Mouse (Mus musculus): ENCODE measurements around the gene Tmbim7. TPM values are rescaled to one million over a fixed set of nuclear protein-coding genes. Genes with fewer than 3 reads are reported as not detected.
"Not testable (repeated sequence)": the region's sequence is repeated elsewhere in the genome, so short reads cannot be mapped to it uniquely, and the experiment has no call there.

Gene Tmbim7
- polyA plus RNA-seq, 1 experiment: not detected

DNA sequence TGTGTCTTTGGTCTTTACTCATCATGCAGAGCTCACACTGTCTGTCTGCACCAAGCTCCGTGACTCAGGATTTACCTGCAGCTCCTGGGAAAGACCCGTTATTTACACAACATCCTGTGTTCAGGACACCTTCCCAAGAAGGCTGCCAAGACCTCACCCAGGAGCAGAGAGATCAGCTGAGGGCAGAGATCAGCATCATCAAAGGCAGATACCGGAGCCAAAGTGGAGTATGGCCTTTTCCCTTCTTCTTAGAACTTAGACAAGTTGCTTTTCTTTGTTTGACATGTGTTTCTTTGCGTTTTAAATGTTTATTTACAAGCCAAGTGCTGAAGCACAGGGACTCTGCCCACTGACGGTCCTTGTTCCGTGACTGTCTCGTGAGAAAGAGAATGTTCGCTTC lies 15.7 kb upstream of the Tmbim7 start:
- H3K27ac ChIP-seq (ENCODE audit: insufficient read depth, low read length): no peak overlapping the region
- TF ChIP-seq CTCF (IDR thresholded peaks at IDR 0.05; ENCODE audit: extremely low read depth, insufficient read depth, low read length) (no peak), POLR2A (IDR thresholded peaks at IDR 0.05; ENCODE audit: extremely low read depth, insufficient read depth, low read length) (no peak)
- H3K4me1 ChIP-seq (ENCODE audit: control insufficient read depth, insufficient read depth, low read length): no peaks in the 10 kb centered on the region
- H3K4me3 ChIP-seq (ENCODE audit: insufficient read depth, low read length): no peak overlapping the region

DNA sequence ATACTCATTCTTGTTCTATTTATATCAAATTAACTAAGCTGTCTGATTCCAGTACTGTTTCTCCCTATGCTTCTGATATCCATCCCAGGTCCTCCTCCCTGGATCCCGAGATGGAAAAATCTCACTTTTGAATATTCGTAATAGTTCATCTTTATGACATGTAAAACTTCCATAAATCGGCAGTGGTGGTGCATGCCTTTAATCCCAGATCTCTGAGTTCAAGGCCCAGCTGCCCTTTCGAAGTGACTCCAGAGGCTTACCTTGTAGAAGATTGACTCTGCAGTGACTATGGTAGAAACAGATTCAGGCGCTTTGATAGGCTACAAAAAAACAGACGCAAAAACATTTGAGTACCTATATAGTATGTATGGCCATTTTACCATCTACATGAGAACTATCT lies 6.4 kb upstream of the Tmbim7 start:
- Histone ChIP-seq H3K4me3 (ENCODE audit: insufficient read depth, low read length) (no peak overlapping the region), H3K27ac (ENCODE audit: insufficient read depth, low read length) (peak overlapping the region; percentile 35; the same call in 1 of the 2 replicates), H3K4me1 (ENCODE audit: control insufficient read depth, insufficient read depth, low read length) (peaks cover 5% of the 10 kb centered on the region)
- TF ChIP-seq POLR2A (IDR thresholded peaks at IDR 0.05; ENCODE audit: extremely low read depth, insufficient read depth, low read length): no peak
- no peak for TF ChIP-seq CTCF (IDR thresholded peaks at IDR 0.05; ENCODE audit: extremely low read depth, insufficient read depth, low read length)

DNA sequence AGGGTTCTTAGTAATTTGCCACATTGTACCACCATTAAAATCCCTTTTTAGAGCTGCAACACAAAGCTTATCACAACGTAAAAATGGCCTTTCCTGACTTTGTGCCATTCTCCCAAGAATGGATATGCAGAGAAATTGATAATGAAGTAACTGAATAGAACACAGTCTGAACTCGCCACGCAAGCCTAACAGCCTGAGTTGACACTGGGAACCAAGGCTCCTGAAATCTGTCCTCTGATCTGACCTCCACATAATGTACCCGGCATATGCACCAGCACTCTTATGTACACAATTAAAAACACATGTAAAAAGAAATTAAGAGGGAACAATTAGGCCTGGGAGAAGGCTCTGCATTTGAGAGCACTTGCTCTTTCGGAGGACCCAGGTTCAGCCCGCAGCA lies 5.7 kb upstream of the Tmbim7 start:
- TF ChIP-seq POLR2A (IDR thresholded peaks at IDR 0.05; ENCODE audit: extremely low read depth, insufficient read depth, low read length): no peak
- TF ChIP-seq CTCF (IDR thresholded peaks at IDR 0.05; ENCODE audit: extremely low read depth, insufficient read depth, low read length): no peak
- no peak overlapping the region for H3K4me3 ChIP-seq (ENCODE audit: insufficient read depth, low read length)

DNA sequence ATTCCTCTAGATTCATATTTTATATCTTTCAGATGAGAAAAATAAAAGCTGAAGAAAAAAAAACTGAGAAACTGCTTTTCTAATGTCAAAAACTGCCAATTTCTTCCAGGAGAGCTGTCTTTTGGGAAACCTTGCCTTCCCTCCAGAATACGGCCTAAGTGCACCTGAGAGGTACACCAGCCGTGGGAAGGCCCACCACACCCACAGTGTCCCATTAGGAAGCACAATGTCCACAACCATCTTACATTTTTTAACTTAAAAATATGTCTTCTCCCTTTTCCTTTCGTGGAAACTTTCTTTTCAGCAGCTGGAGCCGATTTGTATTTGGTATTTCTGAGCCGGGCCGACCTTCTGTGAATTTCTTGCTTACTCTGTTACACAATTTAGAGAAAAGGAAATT lies 4.4 kb upstream of the Tmbim7 start:
- TF ChIP-seq POLR2A (IDR thresholded peaks at IDR 0.05; ENCODE audit: extremely low read depth, insufficient read depth, low read length) (no peak), CTCF (IDR thresholded peaks at IDR 0.05; ENCODE audit: extremely low read depth, insufficient read depth, low read length) (no peak)
- Histone ChIP-seq H3K27ac (ENCODE audit: insufficient read depth, low read length) (no peak overlapping the region), H3K4me1 (ENCODE audit: control insufficient read depth, insufficient read depth, low read length) (peaks cover 5% of the 10 kb centered on the region), H3K4me3 (ENCODE audit: insufficient read depth, low read length) (peak overlapping the region; percentile 89; the same call in 1 of the 2 replicates)

More for the DNA sequence above, 5.7 kb upstream of the Tmbim7 start:
- Histone ChIP-seq H3K4me1 (ENCODE audit: control insufficient read depth, insufficient read depth, low read length) (peaks cover 5% of the 10 kb centered on the region), H3K27ac (ENCODE audit: insufficient read depth, low read length) (no peak overlapping the region)

DNA sequence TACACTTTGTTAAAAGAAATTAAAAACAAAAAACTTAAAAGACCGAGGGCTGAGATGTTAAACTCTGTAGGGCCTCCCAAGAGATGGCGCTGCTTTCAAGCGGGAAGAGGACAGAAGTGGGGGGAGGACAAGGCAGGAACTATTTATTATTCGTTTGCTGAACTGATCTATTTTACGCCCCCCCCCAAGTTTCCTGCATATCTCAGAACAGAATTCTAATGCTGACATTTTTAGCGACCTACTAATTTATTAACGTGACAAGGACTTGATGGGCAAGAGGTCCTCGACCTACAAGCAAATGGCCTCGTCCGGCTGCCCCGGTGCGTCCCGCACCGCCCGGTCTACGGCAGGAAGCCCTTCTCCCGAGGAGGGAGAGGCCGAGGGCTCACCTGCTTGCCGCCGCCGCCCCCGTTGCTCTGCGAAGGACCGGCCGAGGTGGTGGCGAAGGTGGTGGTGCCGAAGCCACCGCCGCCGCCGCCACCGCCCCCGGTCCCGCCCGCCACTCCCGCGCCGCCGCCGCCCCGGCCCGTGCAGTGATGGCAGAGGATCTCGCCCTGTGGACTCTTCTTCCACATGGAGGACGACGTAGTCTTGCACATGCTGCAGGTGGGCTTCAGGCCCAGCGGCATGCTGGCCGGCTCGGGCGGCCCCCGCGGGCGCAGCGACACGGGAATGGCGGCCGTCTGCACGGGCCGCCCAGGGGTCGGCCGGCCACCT lies 3.8 kb upstream of the Tmbim7 start:
- TF ChIP-seq POLR2A (IDR thresholded peaks at IDR 0.05; ENCODE audit: extremely low read depth, insufficient read depth, low read length) (no peak), CTCF (IDR thresholded peaks at IDR 0.05; ENCODE audit: extremely low read depth, insufficient read depth, low read length) (peak; percentile 61)
- Histone ChIP-seq H3K27ac (ENCODE audit: insufficient read depth, low read length) (peak overlapping the region; percentile 95), H3K4me3 (ENCODE audit: insufficient read depth, low read length) (peak overlapping the region; percentile 89), H3K4me1 (ENCODE audit: control insufficient read depth, insufficient read depth, low read length) (peaks cover 5% of the 10 kb centered on the region)

DNA sequence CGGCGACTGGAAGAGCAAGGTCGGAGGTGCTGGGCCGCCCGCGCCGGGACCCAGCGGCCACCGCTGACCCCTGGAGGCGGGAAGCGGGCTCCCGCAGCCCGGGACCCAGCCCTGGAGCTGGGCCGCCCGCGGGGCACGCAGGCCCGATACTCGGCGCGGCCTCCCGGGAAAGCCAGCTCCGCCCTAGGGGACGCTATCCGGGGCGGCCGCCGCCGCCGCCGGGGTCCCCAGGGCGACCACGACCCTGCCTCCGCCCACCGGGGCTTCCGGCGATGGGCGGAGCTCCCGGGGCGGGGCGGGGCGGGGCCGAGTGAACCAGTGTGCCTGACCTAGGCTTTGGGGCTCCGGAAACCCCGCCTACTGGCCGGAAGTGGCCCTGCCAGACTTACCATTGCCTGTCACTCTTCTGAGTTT lies 3.3 kb upstream of the Tmbim7 start:
- TF ChIP-seq CTCF (IDR thresholded peaks at IDR 0.05; ENCODE audit: extremely low read depth, insufficient read depth, low read length) (no peak), POLR2A (IDR thresholded peaks at IDR 0.05; ENCODE audit: extremely low read depth, insufficient read depth, low read length) (no peak)
- Histone ChIP-seq H3K4me3 (ENCODE audit: insufficient read depth, low read length) (peak overlapping the region; percentile 89), H3K4me1 (ENCODE audit: control insufficient read depth, insufficient read depth, low read length) (peaks cover 5% of the 10 kb centered on the region), H3K27ac (ENCODE audit: insufficient read depth, low read length) (peak overlapping the region; percentile 95)

DNA sequence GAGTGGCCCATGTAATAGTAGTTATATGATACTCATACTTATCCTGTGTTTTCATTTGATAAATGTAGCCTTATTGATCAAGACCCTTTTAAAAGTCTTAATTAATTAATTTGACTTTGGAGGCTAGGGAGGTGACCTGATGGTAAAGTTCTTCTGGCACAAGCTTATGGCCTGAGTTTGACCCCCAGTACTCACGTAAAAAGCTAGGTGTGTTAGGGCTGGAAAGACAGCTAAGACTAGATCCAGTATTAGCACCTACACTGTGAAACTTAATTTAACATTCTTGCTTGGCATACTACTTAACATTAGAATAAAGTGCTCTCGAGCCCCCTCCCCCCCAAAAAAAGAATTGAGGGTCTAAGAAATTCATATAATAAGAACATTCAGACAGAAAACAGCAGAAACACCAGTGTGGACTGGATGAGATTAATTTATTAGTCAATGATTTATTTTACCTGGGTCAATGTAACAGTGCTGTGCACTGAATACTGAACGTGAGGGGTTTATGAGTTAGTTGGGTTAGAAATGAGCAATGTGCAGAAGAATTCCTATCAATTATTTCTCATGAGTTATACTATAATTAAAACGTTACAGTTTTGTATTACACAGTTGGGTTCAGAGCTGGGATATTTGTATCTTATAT lies 2.7 kb upstream of the Tmbim7 start:
- Histone ChIP-seq H3K4me1 (ENCODE audit: control insufficient read depth, insufficient read depth, low read length) (peaks cover 5% of the 10 kb centered on the region), H3K27ac (ENCODE audit: insufficient read depth, low read length) (no peak overlapping the region), H3K4me3 (ENCODE audit: insufficient read depth, low read length) (no peak overlapping the region; the same call in none of the 2 replicates)
- no peak for TF ChIP-seq CTCF (IDR thresholded peaks at IDR 0.05; ENCODE audit: extremely low read depth, insufficient read depth, low read length)
- TF ChIP-seq POLR2A (IDR thresholded peaks at IDR 0.05; ENCODE audit: extremely low read depth, insufficient read depth, low read length): no peak

DNA sequence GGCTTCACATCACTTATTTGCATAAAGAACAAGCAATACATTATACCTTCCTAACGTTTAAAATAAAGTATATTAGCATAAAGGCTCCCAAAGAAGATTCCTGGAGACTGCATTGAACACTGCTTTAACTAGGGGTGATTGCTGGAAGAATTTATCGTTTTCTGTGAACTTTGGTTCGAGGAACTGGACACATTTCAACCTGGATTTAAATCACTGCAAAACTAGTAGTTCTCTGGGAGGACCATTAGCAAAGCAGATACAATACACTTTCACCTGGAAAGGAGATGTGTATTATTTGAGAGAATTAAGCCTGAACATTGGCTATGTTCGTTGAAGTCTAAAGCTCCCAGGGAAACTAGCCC lies 2.2 kb upstream of the Tmbim7 start:
- Histone ChIP-seq H3K4me3 (ENCODE audit: insufficient read depth, low read length) (no peak overlapping the region), H3K27ac (ENCODE audit: insufficient read depth, low read length) (no peak overlapping the region)
- TF ChIP-seq POLR2A (IDR thresholded peaks at IDR 0.05; ENCODE audit: extremely low read depth, insufficient read depth, low read length): no peak
- TF ChIP-seq CTCF (IDR thresholded peaks at IDR 0.05; ENCODE audit: extremely low read depth, insufficient read depth, low read length): no peak

DNA sequence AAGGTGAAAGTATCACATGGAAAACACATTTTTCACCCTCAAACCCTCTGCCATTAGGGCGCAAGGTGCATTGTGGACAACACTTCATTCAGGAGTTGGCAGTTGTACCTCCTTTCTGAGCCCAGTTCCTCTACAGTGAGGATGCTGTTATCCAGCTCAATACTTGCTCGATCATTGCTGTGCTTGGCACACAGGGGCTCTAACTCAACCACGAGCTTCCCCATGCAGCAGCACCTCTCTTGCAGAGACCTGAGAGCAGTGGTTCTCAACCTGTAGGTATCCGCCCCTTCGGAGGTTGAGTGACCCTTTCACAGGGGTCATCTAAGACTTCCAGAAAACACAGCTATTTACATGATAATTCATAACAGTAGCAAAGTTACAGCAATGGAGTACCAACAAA lies 640 bp downstream of the Tmbim7 start:
- Histone ChIP-seq H3K4me3 (ENCODE audit: insufficient read depth, low read length) (no peak overlapping the region), H3K27ac (ENCODE audit: insufficient read depth, low read length) (no peak overlapping the region), H3K4me1 (ENCODE audit: control insufficient read depth, insufficient read depth, low read length) (no peaks in the 10 kb centered on the region; the same call in 1 of the 2 replicates)
- TF ChIP-seq CTCF (IDR thresholded peaks at IDR 0.05; ENCODE audit: extremely low read depth, insufficient read depth, low read length): no peak
- TF ChIP-seq POLR2A (IDR thresholded peaks at IDR 0.05; ENCODE audit: extremely low read depth, insufficient read depth, low read length): no peak

More for the DNA sequence above, 2.2 kb upstream of the Tmbim7 start:
- peaks cover 4% of the 10 kb centered on the region for H3K4me1 ChIP-seq (ENCODE audit: control insufficient read depth, insufficient read depth, low read length)

DNA sequence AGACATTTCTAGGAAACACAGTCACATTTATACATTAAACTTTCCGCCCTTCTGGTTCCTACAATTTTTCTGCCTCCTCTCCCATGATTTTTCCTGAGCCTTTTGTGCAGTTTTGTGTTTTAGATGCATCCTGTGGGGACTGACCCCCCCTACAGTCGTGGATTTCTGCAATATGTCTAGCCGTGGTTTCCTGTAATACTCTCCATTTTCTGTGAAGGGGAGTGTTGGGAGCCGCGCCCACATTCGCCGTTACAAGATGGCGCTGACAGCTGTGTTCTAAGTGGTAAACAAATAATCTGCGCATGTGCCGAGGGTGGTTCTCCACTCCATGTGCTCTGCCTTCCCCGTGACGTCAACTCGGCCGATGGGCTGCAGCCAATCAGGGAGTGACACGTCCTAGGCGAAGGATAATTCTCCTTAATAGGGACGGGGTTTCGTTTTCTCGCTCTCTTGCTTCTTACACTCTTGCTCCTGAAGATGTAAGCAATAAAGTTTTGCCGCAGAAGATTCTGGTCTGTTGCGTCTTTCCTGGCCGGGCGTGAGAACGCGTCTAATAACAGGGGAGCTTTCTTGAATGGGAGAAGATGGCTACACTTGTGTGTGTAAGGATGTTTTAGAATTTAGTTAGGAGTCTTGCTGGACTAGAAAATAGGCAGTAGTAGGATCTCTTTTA lies 2.1 kb downstream of the Tmbim7 start:
- not testable (repeated sequence) for H3K4me3 ChIP-seq (ENCODE audit: insufficient read depth, low read length); H3K4me1 ChIP-seq (ENCODE audit: control insufficient read depth, insufficient read depth, low read length); H3K27ac ChIP-seq (ENCODE audit: insufficient read depth, low read length)
